Mouse (Mus musculus) left cerebral cortex, adult 8-10 months (tissue): ENCODE measurements around the gene Ssna1. TPM values are rescaled to one million over a fixed set of nuclear protein-coding genes. Genes with fewer than 3 reads are reported as not detected.

Experiments
- DNase-seq, 2 experiments: peaks; one replicate each; pipeline ENCODE4 v3.0.0; 2022; ENCODE audit warnings: low spot score in 2 of 2
- total RNA-seq, 4 experiments: library from RNA; stranded (reverse); gene quantifications; 2 replicates each; pipeline ENCODE4 v1.2.4; 2022

Gene Ssna1
- total RNA-seq, 4 experiments from 2014 or later: 57.5 to 67.8 (median 62.1) TPM

DNA sequence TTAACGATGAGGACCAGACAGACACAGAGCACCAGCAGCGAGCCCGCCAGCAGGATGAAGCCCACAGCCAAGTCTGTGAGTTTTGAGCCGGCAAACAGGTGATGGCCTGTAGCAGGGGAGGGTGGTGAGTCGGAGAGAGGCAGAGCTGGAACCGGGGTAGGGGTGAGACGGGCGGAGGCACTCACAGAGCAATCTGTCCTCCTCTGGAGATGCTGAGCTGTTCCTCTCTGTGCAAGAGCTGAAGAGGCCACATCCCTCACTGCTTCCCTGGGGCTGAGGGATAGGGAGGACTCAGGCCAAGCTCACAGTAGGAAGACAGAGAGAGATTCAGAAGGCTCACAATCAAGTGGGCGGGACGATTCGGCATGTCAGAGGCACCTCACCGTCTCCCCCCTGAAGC, 41.2 kb downstream of the Ssna1 start:
- DNase-seq: no peak

GRCm38 (mm10) chr2:25230581-25230980, 41.7 kb downstream of the Ssna1 start:
- no peak for DNase-seq

DNA sequence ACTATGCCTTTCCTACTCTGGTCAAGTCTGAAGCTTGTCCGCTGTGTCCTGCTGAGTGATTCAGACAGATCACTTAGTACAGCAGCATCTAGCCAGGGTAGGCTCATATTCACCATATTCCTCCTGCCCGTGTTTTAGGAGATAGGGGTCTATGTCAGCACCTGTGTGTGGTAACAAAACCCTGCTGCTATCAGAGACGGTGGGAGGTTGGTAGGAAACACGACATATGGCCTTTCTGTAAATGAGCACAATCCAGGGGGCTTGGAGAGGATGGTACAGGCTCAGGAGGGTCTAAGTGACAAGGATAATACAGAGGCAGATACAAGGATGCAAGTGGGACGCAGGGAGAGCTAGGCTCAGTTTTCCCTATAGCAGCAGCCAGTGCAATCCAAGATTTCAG, 42.7 kb downstream of the Ssna1 start:
- no peak for DNase-seq

- DNase-seq: no peak
These were observed 43.2 kb downstream of the Ssna1 start for GRCm38 (mm10) chr2:25228995-25229530.

- peak; percentile 56 to 83 for DNase-seq
These were observed 43.8 kb downstream of the Ssna1 start for GRCm38 (mm10) chr2:25228431-25228889.

GRCm38 (mm10) chr2:25227406-25227805, 44.8 kb downstream of the Ssna1 start:
- no peak for DNase-seq

GRCm38 (mm10) chr2:25226864-25227263, 45.4 kb downstream of the Ssna1 start:
- peak in 1 of 2 experiments; percentile 76 for DNase-seq

GRCm38 (mm10) chr2:25225811-25226379, 46.3 kb downstream of the Ssna1 start:
- no peak for DNase-seq

DNA sequence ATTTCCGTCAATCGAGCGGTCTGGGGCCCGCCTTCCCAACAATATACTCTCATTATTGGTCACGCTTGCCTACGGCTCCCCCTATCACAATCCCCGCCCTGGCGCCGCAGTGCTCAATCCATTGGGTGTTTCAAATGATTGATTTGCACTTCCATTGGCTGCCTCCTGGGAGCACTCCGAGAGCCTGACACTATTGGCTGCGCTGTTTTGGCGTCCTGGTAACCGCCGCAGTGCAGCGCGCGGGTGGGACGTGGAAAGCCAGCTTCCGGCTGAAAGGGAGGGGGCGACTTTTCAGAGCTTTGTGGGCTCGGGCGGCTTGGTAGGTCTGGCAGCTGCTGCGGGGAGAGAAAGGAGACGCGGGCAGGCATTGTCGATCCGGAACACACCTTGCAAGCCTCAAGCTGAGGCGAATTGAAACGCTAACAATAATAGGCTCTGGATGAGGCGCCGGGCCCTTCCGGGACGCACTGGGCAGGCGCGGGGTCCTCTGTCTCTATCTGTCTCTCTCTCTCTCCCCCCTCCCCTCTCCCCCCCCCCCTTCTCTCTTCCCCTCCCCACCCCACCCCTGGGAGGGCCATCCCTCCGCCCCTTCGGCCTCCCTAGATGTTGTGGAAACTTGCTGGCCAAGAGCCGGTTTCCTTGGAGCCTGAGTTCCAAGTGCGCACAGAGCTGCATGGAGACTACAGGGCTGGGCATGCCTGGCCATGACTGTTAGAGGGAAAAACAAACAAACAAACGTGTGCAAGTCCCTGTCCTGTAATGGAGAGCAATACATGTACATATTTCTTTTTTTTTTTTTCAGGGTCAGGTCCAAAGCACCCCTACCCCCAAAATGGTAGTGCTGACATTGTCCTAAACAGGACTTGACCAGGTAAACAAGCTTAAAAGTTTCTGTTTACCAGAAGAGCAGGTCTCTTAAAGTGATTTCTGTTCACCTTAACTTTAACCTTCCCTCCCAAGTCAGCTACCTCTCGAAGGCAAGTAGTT, 47.2 kb downstream of the Ssna1 start:
- DNase-seq: peak; percentile 95 to 100

- DNase-seq: no peak
These were observed 47.8 kb downstream of the Ssna1 start, which contains the start of gene Tubb4b for GRCm38 (mm10) chr2:25224492-25224765. TSS of gene Tubb4b (minus strand) at chr2:25224702.

- DNase-seq: peak in 1 of 2 experiments; percentile 83
These were observed 48.4 kb downstream of the Ssna1 start for GRCm38 (mm10) chr2:25223681-25224491.

DNA sequence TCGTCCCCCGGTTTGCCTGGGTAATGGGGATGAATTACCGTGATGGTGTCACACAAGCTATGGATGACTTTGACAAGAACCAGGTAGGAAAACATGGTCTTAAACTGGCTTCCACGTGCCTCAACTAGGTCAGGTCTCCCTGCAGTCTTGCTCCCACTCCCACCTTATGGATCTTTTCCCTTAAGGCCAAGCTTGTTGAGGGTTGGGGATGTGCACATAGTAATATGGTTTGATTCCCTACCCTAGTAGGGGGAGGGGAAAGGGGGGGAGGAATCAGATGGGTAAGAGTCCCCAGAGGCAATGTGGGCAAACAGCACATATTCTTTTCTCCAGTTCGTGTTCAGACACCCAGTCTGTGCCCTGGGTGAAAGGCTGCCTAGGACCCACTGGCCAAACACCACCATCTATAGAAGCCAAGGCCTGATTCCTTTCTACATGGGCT, 50.9 kb downstream of the Ssna1 start:
- DNase-seq: no peak

Other genes with a start within 250 kb of the Ssna1 start
- gene Nsmf, start 218.1 kb downstream of the Ssna1 start, total RNA-seq: 100 to 1,000 TPM; 404 to 462 (median 421) TPM
- not detected for gene Entpd8, start 192.1 kb downstream of the Ssna1 start, total RNA-seq
- not detected for gene Noxa1, start 177.3 kb downstream of the Ssna1 start, total RNA-seq
- 10 to 100 TPM; 20.5 to 27.9 (median 23.4) TPM for gene Nrarp, start 91.7 kb downstream of the Ssna1 start, total RNA-seq
- gene Tor4a, start 75.6 kb downstream of the Ssna1 start, total RNA-seq: 1 to 10 TPM; 2.2 to 3.4 (median 2.5) TPM
- gene Nelfb, start 60.9 kb downstream of the Ssna1 start, total RNA-seq: 10 to 100 TPM; 58.4 to 64.2 (median 59.4) TPM
- gene Stpg3, start 57.8 kb downstream of the Ssna1 start, total RNA-seq: under 1 TPM in 3 of 4 experiments, not detected in 1; 0.23 to 0.82 (median 0.30) TPM
- gene Fam166a, start 53.7 kb downstream of the Ssna1 start, total RNA-seq: 1 to 10 TPM in 1 of 4 experiments, not detected in 3; 1.4 TPM
- 100 to 1,000 TPM; 332 to 365 (median 345) TPM for gene Tubb4b, start 47.7 kb downstream of the Ssna1 start, total RNA-seq
- not detected for gene Slc34a3, start 38.1 kb downstream of the Ssna1 start, total RNA-seq
- not detected for gene Rnf224, start 35.7 kb downstream of the Ssna1 start, total RNA-seq
- gene Rnf208, start 30.2 kb downstream of the Ssna1 start, total RNA-seq: 100 to 1,000 TPM; 263 to 288 (median 266) TPM
- not detected for gene Cysrt1, start 30.0 kb downstream of the Ssna1 start, total RNA-seq
- 1 to 10 TPM in 3 of 4 experiments, under 1 TPM in 1; 0.67 to 4.2 (median 3.4) TPM for gene AL732309.1, start 25.6 kb downstream of the Ssna1 start, total RNA-seq
- 10 to 100 TPM; 31.7 to 38.3 (median 36.3) TPM for gene Tmem203, start 17.0 kb downstream of the Ssna1 start, total RNA-seq
- 10 to 100 TPM; 26.5 to 30.6 (median 28.6) TPM for gene Tprn, start 9.8 kb downstream of the Ssna1 start, total RNA-seq
- 100 to 1,000 TPM in 2 of 4 experiments, 10 to 100 TPM in 2; 88.6 to 111 (median 96.9) TPM for gene Anapc2, start within 50 bp of the Ssna1 start, total RNA-seq
- not detected for gene Tmem210, start 15.7 kb upstream of the Ssna1 start, total RNA-seq
- gene Lrrc26, start 17.5 kb upstream of the Ssna1 start, total RNA-seq: not detected
- 100 to 1,000 TPM; 390 to 399 (median 395) TPM for gene Grin1, start 46.7 kb upstream of the Ssna1 start, total RNA-seq
- gene Man1b1, start 59.9 kb upstream of the Ssna1 start, total RNA-seq: 10 to 100 TPM; 57.3 to 64.7 (median 61.0) TPM
- 10 to 100 TPM; 35.1 to 50.7 (median 37.9) TPM for gene Dpp7, start 83.9 kb upstream of the Ssna1 start, total RNA-seq
- 10 to 100 TPM; 20.9 to 31.0 (median 25.8) TPM for gene Uap1l1, start 93.2 kb upstream of the Ssna1 start, total RNA-seq
- gene Sapcd2, start 99.9 kb upstream of the Ssna1 start, total RNA-seq: 1 to 10 TPM; 1.7 to 3.8 (median 2.3) TPM
- gene Entpd2, start 123.4 kb upstream of the Ssna1 start, total RNA-seq: 10 to 100 TPM; 13.1 to 17.5 (median 16.2) TPM
- gene Npdc1, start 126.9 kb upstream of the Ssna1 start, total RNA-seq: 100 to 1,000 TPM; 307 to 332 (median 316) TPM
- under 1 TPM in 2 of 4 experiments, not detected in 2; 0.40 to 0.84 TPM for gene Fut7, start 150.8 kb upstream of the Ssna1 start, total RNA-seq
- gene Abca2, start 156.3 kb upstream of the Ssna1 start, total RNA-seq: 100 to 1,000 TPM; 176 to 185 (median 183) TPM
- gene Clic3, start 184.4 kb upstream of the Ssna1 start, total RNA-seq: 1 to 10 TPM in 2 of 4 experiments, not detected in 2; 1.2 to 1.6 TPM
- 10 to 100 TPM; 67.2 to 88.0 (median 78.1) TPM for gene Paxx, start 188.7 kb upstream of the Ssna1 start, total RNA-seq
- gene Ptgds, start 197.6 kb upstream of the Ssna1 start, total RNA-seq: 1,000 to 10,000 TPM; 1,862 to 2,386 (median 2,226) TPM
- not detected for gene Lcn12, start 221.5 kb upstream of the Ssna1 start, total RNA-seq
- 100 to 1,000 TPM; 105 to 121 (median 113) TPM for gene Fbxw5, start 228.3 kb upstream of the Ssna1 start, total RNA-seq
- gene C8g, start 229.3 kb upstream of the Ssna1 start, total RNA-seq: 1 to 10 TPM in 3 of 4 experiments, under 1 TPM in 1; 0.86 to 1.9 (median 1.6) TPM